Mouse (Mus musculus): ENCODE data around the gene Clpb. TPM values are rescaled to one million over a fixed set of nuclear protein-coding genes. Genes with fewer than 3 reads are reported as not detected.

Clpb gene
- polyA plus RNA-seq, 1 experiment: 41.2 TPM

GRCm38 (mm10) chr7:101821571-101822501 is 158.4 kb downstream of the Clpb start:
- TF ChIP-seq GATA1 (IDR thresholded peaks at IDR 0.05; ENCODE audit: low read length): no peak

DNA sequence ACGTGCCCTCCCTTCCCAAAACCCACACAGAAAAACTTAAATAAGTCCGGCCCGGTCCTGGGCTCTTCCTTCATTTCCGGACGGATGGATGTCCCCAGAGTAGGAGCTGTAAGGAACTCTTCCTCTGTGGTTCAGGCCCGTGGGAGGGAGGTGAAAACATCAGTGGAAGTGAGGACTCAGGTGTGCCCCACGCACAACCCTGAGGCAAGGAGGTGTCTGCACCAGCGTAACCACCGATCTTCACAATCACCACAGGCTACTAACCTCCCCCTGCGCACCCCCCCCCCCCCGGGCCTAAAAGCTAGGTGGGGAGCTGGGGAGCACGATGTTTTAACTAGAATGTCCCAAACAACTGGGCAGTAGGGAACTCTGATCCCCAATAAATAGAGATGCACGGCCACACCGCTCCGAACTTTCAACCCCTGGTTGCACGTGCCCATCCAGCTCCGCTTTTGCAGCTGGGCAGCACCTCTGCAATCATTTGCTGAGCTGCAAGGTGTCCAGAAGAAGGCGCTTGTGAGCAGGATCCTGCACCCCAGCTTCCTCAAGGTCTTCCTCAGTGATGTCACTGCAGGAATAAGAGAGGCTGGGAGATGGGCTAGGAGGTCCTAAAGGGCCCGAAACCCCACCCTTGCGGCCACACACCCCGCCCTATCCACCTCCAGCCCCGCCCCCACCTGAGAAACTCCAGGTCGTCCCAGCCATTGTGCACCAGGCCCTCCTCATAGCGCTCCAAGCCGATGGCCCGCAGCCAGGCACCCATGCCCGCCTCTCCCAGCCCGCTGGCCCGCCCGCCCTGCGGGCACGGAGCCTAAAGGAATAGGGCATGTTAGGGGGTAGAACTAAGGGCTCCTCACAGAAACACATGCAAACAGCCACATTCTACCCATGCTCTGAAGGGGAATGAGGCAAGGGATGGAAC is 159.7 kb downstream of the Clpb start:
- TF ChIP-seq GATA1 (IDR thresholded peaks at IDR 0.05; ENCODE audit: low read length): no peak

GRCm38 (mm10) chr7:101823758-101824630 is 160.6 kb downstream of the Clpb start:
- TF ChIP-seq GATA1 (IDR thresholded peaks at IDR 0.05; ENCODE audit: low read length): no peak

DNA sequence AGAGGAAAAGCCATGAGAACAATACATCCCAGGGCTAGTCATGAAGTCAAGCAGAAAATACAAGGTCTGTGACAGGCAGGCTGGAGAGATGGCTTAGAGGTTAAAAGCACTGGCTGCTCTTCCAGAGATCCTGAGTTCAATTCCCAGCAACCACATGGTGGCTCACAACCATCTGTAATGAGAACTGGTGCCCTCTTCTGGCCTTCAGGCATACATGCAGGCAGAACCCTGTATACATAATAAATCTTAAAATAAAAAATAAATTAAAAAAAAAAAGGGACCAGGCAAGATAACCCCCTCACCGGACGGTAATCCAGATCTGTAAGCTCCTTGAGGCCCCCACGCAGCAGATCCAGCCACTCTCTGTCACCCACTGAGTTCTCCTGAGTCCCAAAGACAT is 166.9 kb downstream of the Clpb start:
- no peak for TF ChIP-seq GATA1 (IDR thresholded peaks at IDR 0.05; ENCODE audit: low read length)

DNA sequence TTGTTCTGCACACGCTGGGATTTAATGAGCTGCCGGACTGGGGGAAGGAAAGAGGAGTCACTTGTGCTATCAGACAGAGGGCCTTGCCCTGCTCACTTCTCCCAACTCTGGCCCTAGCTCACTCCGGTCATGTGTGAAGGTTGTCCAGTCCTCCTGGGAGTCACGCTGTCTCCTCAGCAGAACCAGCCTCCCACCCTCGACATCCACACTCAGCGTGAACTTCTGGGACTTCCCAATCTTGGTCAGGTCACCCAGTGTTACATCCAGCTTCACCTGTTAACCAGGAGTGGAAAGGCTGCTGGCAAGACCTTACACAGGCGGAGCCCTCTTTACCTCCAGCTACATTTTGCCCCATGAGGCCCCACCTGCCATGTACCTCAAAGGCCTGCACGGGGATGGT is 168.0 kb downstream of the Clpb start:
- TF ChIP-seq GATA1 (IDR thresholded peaks at IDR 0.05; ENCODE audit: low read length): no peak

- no peak for TF ChIP-seq GATA1 (IDR thresholded peaks at IDR 0.05; ENCODE audit: low read length)
These were observed 168.9 kb downstream of the Clpb start for GRCm38 (mm10) chr7:101832372-101832771.

DNA sequence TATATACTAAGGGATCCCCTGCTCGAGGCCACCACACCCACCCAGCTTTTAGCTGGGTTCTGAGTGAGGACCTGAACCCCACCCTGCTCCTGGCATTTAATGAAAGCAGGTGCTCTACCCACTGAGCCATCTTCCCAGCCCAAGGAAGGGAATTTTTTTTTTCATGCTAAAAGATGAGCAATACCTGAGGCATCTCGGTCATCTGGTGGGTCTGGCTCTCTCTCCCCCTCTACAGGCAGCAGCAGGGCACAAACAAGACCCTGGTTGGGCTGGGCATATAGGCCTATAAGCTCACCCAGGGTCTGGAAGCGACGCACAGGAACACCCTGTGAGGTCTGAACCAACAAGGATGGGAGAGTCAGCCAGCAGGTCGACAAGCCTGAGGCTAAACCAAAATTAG is 169.9 kb downstream of the Clpb start:
- no peak for TF ChIP-seq GATA1 (IDR thresholded peaks at IDR 0.05; ENCODE audit: low read length)

- TF ChIP-seq GATA1 (IDR thresholded peaks at IDR 0.05; ENCODE audit: low read length): no peak
These were observed 170.6 kb downstream of the Clpb start for GRCm38 (mm10) chr7:101833916-101834584.

DNA sequence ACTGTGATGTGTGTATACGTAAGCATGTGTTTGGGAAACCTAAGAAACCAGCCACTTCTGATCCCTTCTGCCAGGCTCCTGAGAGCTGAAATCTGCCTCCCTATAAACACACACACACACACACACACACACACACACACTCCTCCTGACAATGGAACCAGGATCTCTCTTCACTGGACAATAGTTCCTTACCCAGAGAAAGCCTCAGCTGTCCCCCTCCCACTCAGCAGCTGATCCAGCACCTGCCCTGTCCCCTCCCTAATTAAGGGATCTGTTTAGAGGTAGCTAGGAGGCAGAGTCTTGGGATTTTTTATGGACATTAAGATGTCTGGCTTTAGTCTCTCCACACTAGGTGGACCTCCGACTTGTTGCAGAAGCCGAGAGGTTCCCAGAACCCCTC is 171.5 kb downstream of the Clpb start:
- no peak for TF ChIP-seq GATA1 (IDR thresholded peaks at IDR 0.05; ENCODE audit: low read length)

DNA sequence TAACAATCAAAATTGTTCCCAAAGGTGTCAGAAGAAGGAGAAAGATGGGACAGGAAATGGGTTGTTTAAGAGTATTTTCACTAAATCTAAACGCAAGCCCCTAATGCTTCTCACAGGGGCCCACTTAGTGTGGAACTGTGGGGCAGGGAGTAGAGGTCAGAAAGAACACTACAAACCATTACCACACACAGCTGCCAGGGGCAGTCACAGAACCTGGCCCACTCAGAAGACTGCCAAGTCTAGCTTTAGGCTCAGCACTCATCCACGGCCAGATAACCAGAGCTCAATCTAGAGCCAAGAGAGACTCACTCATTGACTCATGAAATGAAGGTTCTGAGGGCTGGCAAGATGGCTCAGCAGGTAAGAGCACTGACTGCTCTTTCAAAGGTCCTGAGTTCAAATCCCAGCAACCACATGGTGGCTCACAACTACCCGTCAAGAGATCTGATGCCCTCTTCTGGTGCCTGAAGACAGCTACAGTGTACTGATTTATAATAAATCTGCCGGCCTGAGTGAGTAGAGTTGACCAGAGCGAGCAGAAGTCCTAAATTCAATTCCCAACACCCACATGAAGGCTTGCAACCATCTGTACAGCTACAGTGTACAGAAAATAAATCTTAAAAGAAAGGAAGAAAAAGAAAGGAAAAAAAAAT is 172.2 kb downstream of the Clpb start:
- TF ChIP-seq GATA1 (IDR thresholded peaks at IDR 0.05; ENCODE audit: low read length): no peak

DNA sequence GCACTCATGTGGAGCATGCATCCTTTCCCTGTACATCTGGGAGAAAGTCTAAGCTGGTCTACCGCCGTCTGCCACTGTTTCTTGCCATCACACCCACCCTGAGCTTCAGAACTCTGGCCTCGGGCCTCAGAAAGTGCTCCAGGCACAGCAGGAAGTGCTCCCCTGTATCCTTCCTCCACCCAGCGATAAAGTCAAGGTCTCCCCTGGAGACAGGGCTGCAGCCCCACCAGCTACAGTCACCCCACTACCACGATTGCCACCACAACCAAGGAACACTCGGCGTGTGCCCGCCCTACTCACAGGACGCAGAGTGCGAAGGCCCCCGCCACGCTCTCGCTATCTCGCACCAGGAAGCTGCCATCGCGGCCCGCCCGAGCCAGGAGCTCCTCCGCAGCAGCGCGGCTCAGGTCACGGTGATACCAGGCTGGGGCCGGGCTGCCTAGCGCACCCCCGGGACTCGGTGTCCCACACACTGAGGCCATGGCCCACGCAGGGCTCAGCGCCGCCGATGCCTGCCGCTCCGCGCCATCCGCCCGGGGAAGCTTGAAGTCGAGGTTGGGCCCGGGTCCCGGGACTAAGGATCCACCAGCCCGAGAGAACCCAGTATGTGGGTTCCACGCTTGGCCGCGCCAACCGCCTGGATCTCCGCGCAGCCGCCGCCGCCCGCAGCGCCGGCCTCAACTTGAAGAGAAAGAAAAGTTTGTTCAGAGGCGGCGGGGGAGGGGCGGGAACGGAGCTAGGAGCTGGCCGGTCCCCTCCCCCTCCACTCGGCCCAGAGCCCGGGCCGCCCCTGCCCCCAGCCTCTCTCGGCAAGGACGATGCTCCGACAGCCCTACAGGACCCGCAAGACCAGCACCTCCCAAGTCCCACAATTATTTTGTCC is 173.1 kb downstream of the Clpb start:
- TF ChIP-seq GATA1 (IDR thresholded peaks at IDR 0.05; ENCODE audit: low read length): no peak

GRCm38 (mm10) chr7:101837154-101837605 is 173.7 kb downstream of the Clpb start:
- no peak for TF ChIP-seq GATA1 (IDR thresholded peaks at IDR 0.05; ENCODE audit: low read length)

Data from G1E-ER4 (cell line).